Mouse (Mus musculus) adrenal gland, postnatal 25 days (tissue): ENCODE results near the gene Ppm1l. TPM values are rescaled to one million over a fixed set of nuclear protein-coding genes. Genes with fewer than 3 reads are reported as not detected.
"Not testable (repeated sequence)": the region's sequence is repeated elsewhere in the genome, so short reads cannot be mapped to it uniquely, and the experiment has no call there.

Experiments
- DNase-seq: peaks from one replicate; pipeline ENCODE4 v3.0.0; 2021; ENCODE audit warnings: mixed read lengths
- total RNA-seq: library from RNA; stranded (reverse); gene quantifications from 2 replicates; pipeline ENCODE4 v1.2.3, GENCODE M21; 2021

The Ppm1l gene
- total RNA-seq, 1 experiment from 2014 or later: 13.6 TPM

DNA sequence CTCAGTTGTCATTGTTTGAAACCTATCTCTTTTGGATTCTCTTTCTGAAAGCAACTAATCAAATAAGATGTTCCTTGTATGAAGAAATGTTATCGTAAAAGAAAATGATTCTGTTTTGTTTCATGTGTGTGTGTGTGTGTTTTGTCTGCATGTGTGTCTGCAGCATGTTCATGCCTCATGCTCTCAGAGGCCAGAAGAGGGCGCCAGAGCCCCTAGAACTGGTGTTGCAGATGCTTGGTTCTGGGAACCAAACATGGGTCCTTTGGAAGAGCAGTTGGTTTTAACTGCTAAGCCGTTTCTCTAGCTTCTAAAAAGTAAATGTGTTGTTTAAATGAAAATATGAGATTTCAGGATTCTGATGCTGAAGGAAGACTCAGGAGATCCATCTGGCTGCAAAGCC, 56.1 kb downstream of the Ppm1l start:
- DNase-seq: no peak

DNA sequence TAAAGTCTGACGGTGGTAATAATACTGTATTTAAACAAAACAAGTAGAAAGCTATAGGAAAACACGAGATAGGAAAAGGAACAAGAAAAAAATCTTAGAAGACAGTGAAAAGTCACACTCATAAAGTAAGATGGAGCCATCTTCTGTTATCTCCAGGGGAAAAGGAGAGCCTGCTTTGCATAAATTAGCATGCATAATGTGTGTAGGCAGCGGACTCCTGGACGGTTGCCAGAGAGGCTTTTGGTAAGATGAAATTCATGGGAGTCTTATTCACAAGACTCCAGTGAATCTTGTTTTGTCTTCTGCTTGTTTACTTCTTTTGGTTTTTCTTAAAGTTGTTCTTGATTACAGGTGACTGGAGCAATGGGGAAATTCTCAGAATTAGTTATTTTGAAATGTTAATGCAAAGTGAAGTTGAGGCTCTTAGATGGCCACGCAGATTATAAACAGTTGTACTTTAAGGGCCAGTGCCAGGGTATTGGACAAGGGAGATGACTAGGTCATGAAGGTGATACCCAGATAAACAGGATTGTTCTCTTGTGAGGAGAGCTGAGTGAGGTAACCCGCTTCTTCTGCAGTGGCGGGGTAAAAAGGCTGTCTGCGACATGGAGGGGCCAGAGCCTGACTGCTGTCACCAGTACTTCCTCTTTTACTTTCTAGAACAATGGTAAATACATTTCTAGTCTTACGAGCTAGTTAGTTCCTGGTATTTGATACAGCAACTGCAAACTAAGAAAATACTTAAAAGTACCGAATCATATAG, 57.1 kb downstream of the Ppm1l start:
- no peak for DNase-seq

DNA sequence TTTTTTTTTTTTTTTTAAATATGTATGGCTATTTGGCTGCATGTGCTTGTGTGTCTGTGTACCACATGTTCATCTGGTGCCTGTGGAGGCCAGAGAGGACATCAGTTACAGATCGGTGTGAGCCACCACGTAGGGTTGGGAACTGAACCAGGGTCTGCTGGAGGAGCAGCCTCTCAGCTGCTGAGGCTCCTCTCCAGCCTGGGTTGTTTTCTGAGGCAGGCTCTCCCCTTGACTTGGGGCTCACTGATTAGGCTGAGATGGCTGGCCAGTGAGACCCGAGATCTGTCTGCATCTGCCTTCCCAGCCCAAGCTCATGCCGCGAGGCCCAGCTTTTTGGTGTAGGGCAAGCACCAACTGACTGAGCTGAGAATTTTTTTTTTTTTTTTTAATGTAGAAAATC, 57.9 kb downstream of the Ppm1l start:
- DNase-seq: no peak

DNA sequence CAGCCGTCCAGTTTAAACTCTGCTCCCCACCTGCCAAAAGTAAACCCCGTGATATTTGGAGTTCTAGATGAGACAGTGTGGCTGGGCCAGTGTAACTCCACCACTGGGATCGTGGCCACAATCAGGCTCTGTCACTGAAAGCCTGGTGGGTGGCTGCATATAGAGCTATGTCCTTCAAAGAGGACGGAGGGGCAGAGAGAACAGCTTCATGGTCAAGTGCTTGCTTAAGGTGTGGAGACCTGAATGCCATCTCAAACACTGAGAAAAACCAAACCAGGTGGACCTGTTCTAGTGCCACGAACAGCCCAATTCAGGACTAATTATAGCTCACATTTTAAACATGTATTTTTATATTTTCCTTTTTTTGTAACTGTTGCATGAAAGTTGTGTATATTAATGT, 58.3 kb downstream of the Ppm1l start:
- DNase-seq: no peak

DNA sequence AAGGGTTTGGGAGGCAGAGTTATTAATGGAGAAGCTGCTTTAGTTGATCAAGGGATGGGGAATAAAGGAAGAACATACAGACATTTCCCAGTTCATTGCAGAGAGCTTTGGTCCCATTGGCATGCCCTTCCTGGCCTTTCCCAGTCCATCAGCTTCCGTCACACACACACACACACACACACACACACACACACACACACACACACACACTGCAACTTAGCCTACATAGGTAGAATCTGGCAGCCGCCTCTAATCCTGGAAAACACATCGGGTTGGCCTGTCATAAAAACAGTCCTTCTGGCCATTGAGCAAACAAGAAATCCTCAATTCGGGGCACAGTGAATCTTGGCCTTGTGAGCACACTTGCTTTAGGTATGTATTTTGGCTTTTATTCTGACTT, 64.6 kb downstream of the Ppm1l start:
- DNase-seq: no peak

DNA sequence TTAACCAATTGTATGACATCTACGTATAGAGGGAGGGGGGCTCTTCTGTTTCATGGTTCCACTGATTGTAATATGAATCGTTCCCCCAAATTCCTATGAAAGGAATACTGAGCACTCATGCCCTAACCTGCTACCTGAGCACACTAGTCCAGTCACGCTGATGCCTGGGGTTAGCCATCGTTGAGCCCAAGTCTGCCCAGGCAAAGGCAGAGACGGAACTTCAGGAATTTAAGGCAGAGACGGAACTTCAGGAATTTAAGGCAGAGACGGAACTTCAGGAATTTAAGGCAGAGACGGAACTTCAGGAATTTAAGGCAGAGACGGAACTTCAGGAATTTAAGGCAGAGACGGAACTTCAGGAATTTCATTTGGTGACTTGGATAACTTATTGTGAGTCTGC, 75.2 kb downstream of the Ppm1l start:
- DNase-seq: not testable (repeated sequence)

DNA sequence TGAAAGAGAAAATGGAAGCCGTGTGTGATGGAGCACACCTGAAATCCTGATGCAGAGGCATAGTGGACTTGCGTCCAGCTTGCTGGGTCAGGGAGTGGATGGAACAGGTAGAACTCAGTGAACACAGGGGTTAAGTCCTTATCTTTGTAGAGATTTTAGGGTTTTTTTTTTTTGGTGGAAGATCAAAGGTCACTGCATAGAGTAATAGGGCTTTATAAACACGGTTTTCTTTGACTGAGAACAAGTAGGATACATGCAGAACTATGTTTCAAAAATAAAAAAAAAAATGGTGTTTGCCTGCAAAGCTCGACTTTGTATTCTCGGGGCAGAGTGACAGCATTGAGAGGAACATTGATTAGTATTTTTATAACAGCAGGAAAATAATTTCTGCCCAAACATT, 75.6 kb downstream of the Ppm1l start:
- no peak for DNase-seq

DNA sequence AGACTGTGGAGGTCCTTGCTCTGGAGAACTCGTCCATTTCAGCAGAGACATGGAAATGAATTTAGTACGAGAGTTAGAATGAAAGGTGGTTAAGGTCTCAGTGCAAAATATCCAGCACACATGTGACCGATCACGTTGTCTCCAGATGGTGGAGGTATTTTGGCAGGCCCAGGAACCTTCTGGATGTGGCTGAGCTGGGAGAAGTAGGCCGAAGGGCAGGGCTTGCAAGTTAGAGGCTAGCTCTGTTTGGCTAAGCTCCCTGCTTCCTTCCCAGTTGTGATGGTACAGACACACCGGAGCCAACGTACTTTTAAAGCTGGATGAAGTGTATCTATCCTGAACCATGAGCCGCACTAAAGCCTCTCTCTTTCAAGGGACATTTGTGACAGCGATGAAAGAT, 76.4 kb downstream of the Ppm1l start:
- DNase-seq: no peak

DNA sequence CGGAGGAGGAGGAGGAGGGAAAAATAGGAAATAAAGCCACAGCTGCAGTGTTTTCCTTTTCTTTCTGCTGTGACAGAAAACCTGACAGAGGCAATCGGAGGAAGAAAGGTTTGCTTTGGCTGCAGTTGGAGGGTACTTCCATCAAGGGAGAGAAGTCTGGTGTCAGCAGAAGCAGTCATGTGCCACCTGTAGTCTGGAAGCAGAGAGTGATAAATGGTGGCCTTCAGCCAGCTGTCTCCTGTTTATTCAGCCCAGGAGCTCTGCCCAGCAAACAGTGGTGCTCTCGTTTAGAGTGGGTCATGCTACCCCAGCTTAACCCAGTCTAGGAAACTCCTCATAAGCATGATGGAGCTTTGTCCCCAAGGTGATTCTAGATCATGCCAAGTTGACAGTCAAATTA, 77.3 kb downstream of the Ppm1l start:
- no peak for DNase-seq

DNA sequence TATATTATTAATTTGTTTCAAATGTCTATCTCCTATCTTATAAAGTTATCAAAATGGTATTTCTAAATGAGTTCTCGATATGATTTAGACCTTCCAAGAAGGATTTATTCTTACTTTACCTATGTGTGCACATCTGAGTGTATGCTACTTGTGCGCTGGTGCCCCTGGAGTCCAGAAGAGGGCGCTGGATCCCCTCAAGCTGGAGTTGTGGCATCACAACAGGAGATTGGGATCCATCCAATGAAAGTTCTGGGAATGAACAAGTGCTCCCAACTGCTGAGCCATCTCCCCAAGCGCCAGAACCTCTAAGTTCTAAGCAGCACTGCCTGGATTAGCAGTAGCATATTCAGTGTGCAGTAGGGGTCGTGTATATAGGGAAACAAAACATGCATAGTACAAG, 78.4 kb downstream of the Ppm1l start:
- no peak for DNase-seq

DNA sequence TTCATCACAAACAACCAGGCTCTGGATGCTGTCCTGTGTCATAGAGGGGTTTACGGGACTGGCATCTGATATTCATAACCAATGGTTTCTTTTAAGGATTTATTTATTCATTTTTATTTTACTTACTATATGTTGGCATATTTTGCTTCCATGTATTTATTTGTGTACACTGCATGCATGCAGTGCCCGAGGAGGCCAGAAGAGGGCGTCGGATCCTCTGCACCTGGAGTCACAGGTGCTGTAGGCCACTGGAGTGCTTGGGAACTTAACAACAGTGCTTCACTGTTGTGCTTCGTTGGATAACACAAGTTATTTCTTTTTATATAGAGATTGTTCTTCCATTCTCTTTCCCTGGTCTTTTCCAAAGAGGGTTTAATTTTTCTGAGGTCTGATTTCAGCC, 81.1 kb downstream of the Ppm1l start:
- DNase-seq: no peak

DNA sequence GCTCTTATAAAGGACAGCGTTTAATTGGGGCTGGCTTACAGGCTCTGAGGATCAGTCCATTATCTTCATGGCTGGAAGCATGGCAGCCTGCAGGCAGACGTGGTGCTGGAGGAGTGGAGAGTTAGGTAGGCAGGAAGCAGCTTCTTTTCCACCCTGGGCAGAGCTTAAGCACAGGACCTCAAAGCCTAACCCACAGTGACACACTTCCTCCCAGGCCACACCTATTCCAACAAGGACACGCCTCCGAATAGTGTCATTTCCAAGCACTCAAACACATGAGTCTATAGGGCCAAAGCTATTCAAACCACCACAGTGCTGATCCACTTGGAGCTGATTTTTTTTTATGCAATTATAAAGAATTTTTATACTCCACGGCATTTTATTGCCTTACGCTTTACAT, 82.7 kb downstream of the Ppm1l start:
- no peak for DNase-seq

DNA sequence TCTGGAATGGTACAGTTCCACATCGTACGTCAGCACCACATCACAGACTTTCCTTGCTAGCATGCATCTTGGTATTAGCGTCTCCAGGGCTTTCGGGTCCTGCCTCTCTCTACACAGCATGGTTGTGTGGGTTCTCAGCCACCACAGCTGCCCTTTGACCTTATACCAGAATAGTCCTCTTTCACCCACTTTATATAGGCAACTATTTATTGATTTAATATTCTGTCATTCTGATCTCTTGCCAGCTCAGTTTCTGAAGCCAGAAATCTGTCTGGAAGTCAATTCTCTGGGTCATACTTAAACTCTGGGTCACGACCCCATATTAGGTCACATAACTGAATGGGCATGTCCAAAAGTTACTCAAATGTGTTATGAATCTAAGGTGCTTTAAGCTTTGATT, 86.5 kb downstream of the Ppm1l start:
- DNase-seq: no peak

DNA sequence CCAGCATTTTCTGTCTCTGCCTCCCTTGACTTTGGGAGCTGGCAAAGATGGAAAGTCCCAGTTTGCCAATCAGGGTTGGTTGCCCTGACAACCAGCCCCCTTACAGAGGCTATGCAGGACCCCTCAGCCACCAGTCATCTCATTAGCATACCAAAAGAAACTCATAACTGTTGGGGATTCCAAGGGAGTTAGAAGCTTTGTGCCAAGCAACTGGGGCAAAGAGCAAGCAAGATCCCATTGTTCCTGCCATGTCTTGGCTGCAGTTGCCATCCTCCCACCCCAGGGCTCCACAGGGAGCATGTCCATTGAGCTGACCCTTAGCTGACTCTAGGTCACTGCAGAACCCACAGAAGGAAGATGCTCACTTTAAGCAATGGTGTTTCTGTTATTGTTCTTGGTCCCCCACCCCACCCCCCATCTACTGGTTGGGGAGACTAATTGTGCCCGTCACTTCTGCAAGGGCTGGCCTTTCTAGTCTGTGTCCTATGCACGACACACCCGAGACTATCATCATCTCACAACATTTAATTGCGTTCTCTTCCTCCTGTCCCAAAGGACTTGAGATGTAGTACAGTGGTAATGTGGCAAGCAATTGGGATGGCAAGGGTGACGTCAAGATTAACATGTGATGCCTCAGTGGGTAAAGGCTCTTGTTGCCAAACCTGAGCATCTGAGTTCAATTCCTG, 89.7 kb downstream of the Ppm1l start:
- no peak for DNase-seq

DNA sequence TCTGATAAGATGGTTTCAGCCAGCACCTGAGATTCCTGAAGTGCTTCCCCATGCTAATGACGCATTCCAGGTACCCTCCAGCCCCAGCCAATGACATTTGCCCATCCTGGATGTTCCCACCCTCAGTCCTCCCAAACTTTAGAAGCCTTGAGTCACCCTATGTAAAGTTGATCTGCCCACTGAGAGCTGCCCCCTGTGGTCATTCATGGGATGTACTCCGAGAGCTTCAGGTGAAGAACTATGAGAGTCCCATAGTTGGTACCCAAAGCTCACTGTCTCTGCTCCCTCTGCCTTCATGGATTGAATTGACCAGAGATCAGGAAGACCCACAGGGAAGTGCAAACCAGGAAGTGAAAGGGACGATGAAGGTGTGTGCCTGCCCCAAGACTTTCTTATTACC, 91.4 kb downstream of the Ppm1l start:
- no peak for DNase-seq

DNA sequence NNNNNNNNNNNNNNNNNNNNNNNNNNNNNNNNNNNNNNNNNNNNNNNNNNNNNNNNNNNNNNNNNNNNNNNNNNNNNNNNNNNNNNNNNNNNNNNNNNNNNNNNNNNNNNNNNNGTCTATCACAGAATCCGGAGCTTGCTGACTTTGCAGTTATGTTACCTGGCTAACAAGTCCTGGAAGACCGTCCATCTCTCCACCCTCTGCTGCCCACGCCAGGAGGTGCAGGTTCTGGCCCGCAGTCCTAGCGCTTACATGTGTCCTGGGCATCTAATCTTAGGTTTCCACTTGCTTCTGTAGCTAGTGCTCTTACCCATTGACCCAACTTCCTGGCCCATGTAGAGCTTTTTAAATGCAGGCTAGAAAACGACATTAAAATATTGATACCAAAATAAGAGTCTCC, 99.5 kb downstream of the Ppm1l start:
- no peak for DNase-seq

DNA sequence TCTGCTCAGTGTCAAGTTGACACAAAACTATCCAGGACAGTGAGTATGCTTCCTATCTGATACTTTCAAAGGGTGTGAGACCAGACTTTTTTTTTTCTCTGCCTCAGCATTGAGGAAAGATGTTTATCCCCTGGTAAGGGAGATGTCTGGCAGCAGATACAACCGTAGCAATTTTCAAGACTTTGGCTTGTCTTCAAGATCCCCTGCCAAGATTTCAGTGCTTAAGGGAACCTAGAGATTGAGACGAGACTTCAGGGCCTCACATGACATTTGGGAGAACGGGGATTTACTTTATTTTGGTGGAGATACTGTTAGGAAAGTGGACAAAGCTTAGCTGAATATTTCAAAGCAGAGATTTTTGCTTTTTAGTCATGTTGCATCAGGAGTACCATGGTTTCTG, 106.1 kb downstream of the Ppm1l start:
- no peak for DNase-seq

DNA sequence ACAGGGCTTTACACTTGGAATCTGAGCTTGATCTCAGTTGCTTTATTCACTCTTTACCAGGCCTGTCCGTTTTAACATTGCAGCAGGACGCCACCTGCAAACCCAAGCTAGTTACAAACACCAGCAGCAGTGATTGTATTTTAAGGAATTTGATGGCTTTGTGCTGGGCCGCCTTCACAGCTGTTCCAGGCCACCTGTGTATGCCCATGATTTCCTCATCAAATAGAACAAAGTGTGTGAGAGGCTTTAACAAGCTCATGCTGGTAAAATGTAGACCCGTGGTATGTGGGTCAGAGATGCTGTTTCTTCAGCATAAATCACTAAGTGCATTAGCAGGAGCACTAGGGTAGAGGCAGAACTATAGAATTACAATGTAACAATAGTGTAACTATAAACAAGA, 106.7 kb downstream of the Ppm1l start:
- DNase-seq: no peak

DNA sequence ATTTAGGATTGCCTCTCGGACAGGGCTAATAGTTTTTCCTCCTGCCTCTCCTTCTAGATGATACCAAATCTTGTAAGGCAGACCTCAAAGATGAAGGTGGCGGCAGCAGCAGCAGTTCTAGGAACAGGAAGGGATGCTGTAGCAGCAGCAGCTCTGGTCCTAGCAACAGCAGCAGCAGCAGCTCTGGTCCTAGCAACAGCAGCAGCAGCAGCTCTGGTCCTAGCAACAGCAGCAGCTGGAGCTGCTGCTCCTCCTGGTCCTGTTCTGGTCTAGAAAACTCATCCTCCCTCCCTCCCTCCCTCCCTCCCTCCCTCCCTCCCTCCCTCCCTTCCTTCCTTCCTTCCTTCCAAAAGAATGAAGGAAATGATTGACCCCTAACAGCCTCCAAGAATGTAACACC, 108.1 kb downstream of the Ppm1l start:
- not testable (repeated sequence) for DNase-seq

DNA sequence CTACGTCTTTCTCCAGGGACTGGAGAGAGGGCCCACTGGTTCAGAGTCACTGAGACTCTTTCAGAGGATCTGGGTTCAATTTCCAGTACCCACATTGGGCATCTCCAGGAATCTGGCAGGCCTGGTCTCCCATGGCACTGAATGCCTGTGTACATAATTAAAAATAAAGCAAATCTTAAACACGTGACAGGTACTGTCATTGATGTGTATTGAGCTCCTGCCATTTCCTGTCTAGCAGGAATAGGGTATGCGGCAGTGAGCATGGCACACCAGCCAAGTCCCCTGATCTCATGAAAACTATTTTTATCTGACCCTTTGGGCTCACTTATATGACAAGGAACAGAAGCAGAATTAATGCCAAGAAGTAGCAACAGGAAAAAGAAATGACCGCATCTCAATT, 110.6 kb downstream of the Ppm1l start:
- DNase-seq: no peak

DNA sequence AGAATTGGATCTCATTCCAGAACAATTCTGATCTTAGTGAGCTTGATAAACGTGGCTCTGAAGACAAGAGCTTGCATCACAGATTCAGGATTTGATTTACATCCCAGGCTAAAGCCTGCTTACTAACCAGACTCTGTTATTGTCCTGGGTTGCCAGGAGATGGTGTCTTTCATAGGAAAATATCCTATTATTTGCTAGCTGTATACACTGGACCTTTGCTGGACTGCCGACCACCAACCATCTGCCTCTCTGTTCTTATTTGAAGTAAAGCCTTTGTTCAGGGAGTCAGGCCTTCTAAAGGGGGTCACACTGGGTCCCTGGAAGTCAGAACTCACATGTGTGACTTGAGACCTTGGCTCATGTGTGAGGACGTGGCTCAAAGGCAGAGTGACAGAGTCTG, 111.6 kb downstream of the Ppm1l start:
- no peak for DNase-seq

DNA sequence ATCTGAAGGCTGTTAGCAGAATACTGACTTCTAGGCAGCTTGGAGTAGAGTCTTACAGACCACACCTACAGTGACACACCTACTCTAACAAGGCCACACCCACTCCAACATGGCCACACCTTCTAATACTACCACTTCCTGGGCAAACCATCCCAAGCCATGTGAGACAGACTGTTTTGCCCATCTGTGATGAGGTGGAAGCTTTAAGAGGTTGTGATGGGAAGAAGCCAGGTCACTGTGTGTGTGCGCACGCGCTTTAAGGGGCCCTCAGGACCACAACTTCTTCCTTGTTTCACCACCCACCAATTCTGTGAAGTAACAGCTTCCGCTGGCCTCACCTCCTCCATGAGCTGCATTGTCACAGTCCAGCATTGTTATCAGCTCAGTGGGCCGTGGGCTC, 112.7 kb downstream of the Ppm1l start:
- no peak for DNase-seq

DNA sequence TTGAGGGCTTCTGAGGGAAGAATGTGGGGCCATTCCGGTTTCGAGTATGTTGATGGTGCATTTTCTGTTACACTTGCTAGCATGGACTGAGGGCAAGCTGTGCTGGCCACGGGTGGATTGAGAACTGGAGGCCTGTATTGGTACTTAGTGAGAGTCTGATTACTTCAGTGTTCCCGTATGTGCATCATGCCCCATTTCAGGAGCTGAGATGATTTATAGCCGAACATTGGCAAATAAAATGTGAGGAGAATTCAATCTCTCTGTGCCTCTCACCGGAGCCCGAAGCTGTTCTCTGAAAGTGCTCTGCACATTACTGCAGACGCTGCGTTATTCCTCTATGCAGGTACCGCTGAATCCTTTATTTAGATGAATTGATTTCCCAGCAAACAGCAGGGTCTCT, 116.9 kb downstream of the Ppm1l start:
- no peak for DNase-seq

DNA sequence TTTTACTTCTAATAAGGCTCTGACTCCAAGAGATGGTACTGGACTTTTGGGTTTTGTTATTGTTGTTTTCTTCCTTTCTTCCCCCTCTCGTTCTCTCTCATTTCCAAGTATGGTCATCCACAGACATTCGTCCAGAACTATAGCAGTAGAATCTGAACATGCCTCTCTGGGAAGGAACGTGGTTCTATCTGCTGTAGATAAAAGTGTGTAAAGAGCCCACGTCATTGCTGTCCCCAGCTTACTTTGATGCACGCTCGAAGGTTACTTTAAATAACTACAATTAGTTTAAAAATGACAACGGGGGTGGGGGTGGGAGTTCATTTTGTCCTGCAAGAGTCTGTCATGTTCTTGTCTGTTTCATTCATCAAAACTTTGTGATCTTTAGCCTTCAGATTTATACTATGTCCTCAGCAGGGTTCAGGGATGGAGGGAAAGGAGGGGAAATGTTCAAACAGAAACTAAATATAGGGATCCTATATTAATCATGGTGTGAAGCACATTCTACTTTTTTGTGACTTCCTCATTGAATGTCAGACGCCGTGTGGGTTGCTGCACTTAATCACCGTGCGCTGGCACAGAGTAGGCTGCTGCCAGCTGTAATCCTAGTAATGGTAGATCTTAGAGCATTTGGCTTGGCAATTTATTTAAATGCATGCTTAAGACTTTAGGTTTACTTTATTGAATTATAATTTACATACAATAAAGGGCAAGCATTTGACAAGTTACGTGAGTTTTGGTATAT, 122.3 kb downstream of the Ppm1l start:
- peak; percentile 9 for DNase-seq
